Mouse (Mus musculus) gastrocnemius, postnatal 4 days (tissue): Measurements from ENCODE around the gene Rpusd3. TPM values are rescaled to one million over a fixed set of nuclear protein-coding genes. Genes with fewer than 3 reads are reported as not detected.

Source experiments
- DNase-seq, 2 experiments: peaks; one replicate each; pipeline ENCODE4 v3.0.0; 2021 to 2022; ENCODE audit warnings: low spot score in 2 of 2, mixed read lengths in 2 of 2
- microRNA-seq: library from miRNA; unstranded; fragments of <30 nt; microRNA quantifications from one replicate; pipeline ENCODE4 v1.2.0, GENCODE M21; 2021
- total RNA-seq, 2 experiments: library from RNA; stranded (reverse); gene quantifications; 2 replicates each; pipeline ENCODE4 v1.2.3; 2021

The Rpusd3 gene
- total RNA-seq, 2 experiments from 2014 or later, result 12.0 to 12.2 TPM

DNA sequence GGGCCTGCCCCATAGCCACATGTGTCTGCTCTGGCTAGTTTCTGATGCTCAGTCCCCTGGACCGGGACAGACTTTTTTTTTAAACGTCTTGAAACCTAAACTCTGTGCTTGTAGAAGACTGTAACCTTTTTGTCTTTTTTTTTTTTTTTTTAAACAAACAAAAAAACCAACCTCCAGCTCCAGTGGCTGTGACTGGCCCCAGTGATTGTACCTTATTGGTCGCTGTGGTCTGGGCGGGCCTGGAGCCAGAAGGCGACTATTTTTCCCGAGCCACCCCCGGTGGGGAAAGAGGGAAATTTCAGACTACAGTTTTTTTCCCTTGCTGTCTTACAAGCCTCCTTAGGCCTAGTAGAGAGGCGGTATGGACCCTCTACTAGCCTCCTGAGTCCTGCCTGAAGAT is 30.2 kb downstream of the Rpusd3 start, which contains the start of gene Ttll3:
TSS of gene Ttll3 (plus strand) at position 301 of the 400 bp plus-strand sequence.
- no peak for DNase-seq

DNA sequence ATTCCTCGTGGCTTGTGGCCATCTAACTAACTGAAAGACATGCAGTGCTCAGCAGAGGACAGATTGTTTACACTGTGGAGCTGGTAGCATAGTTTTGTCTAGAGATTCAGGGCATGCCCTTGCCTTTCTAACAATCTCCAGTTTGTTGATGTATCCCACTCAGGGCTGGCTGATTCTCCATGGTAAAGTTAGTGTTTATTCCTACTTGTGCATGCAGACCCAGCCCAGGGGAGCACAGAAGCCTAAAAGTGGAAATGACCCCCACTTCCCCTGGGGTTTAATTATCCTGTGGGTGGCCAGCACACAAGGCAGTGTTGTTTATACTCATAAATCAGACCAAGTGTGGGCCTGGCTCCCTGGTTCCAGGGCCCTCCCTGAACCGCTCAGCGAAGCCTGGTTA is 33.1 kb downstream of the Rpusd3 start:
- DNase-seq, result no peak

DNA sequence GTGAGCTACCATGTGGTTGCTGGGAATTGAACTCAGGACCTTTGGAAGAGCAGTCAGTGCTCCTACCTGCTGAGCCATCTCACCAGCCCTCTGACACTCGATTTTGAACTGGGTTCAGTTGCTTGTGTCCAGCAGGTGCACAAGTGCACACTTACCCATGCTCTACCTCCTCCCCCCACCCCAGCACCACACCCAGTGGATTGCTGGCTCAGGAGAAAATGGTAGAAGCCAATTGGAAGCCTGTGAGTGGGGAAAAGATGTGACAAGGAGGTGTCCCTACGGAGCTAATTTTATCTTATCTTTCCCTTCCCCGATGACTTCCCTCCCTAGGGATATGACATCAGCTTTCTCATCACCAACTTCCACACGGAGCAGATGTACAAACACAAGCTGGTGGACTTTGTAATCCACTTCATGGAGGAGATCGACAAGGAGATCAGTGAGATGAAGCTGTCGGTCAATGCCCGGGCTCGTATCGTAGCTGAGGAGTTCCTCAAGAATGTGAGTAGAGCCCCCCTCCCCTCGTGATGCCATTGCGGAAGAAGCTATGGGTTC is 33.9 kb downstream of the Rpusd3 start:
- no peak for DNase-seq

DNA sequence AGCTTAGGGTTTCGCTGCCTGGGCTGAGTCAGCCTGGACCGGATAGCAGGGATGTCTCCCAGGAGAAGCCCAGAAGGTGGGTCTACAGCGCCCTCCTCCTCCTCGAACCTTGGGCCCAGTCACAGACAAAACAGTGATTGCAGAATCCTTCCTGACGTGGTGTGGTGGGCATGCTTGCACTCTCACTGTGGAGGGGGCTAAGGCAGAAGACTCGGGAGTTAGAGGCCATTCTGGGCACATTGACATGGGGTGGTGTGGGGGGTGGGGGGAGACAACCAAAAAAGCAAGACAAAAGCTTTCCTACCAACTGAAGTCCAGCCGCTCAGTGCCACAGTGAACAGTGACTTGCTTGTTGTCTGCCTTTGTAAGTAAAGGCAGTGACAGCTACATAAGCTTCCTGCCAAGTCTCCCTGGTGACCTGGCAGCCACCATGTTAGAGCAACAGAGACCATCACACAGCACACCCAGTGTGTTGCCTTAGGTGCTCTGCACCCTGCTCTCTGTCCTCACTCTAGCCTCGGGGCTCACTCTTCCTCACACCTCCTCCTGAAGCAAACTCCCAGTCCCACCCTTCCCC is 34.7 kb downstream of the Rpusd3 start:
- DNase-seq, result no peak

DNA sequence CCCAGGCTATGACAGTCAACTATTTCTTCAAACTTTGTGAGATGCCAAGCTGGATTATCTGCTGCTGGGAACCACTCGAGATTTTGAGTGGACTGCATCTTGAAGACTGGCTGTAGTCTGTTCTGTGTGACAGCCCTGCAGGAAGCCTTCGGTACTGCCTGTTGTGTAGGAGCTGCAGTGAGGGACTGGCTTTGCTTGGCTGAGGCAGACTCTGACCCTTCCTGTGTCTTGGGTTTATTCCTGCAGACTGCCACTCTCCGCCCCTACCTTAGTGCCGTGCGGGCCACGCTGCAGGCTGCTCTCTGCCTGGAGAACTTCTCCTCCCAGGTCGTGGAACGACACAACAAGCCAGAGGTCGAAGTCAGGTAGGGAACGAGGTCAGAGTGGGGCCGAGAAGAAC is 38.7 kb downstream of the Rpusd3 start:
- no peak for DNase-seq

DNA sequence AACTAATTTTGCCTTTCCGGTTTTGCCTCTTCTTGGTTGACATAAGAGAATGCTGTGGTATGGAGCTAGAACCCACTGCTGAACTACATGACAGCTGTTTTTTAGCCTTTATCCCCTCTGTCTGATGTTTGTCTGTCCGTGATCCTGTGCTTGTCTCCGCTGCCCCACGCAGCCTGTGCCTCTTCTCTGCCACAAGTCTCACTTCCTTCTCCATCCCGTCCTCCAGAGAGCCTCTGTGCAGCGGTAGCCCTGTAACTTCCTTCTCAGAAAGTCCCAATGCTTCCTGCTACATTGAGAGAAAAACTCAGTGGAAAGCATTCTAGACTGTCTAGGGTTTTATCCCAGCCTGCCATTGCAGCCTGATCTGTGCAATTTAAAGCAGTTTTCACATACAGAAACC is 39.9 kb downstream of the Rpusd3 start:
- DNase-seq, result no peak

DNA sequence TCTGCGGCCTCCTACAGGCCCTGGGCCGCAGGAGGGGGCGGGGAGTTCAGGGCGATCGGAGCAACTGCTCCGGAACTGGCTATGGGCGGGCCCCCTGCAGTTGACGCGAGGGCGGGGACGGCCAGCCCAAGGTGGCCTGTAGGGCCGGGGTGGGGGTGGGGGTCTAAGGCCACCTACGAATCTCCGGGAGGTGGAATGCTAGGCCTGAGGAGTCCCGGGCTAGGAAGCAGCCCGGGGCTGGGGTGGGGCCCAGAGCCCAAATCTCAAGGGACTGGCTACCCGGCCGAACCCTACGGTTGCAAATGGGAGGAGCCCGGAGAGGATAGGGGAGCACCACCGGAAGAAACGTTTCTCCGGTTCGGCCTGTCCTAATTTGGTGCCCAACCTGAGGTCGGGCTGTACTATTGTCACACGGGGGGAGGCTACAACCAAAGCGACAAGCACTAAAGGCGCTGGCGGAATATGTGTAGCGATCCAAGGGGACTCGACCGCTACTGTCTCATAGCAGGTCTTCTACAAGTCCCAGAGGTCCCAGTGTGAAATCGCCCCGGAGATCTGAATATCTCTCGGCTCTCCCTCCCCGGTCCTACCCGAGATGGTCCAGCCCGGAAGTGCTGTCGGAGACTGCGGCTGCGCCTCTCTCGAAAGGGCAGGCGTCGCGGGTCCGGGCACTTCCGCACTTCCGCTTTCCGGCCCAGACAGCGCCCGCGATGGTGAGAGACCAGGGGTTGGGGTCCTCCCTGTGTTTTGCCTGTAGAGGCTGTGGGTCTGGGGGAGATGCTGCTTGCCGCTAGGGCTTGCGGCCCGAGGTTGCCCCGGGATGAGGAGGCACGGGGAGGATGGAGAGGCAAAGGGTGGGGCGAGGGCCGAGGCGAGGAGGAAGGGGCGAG is 41.4 kb downstream of the Rpusd3 start, which contains the start of the genes Tada3 and Arpc4:
TSS of gene Tada3 (minus strand) at position 388 of the 890 bp plus-strand sequence.
TSS of gene Arpc4 (plus strand) at position 620 of the 890 bp plus-strand sequence.
- peak; percentile 83 to 93 for DNase-seq

DNA sequence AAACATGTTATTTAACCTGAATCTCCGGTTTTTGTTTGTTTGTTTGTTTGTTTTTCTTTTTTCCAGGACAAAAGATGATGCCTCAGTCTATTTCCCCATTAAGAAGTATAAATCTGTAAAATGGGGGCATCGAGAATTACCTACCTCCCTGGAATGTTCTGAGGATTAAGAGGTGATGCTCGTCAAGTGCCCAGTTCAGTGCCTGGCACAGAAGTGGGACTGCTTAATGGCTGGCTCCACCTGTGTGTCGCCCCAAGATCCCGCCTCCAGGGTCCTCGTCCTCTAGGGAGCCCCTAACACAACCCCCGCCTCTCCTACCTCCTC is 42.0 kb downstream of the Rpusd3 start:
- no peak for DNase-seq

DNA sequence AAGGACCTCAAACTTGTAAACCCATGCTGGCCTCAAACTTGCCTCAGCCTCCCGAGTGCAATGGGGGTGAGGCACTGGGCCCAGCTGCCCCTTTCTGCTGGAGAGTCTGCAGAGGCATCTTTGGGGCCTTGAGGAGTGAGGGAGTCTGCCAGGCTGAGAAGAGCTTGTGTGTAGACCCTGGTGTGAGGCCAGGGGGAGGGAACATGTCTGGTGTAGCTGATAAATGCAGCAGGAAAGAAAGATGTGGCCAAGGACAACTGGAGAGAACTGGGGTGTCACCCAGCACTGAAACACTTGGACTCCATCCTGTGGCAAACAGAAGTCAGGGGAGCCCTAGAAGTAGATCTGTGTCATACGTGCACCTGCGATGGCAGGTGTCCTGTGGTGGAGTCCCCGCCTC is 45.6 kb downstream of the Rpusd3 start:
- no peak for DNase-seq

DNA sequence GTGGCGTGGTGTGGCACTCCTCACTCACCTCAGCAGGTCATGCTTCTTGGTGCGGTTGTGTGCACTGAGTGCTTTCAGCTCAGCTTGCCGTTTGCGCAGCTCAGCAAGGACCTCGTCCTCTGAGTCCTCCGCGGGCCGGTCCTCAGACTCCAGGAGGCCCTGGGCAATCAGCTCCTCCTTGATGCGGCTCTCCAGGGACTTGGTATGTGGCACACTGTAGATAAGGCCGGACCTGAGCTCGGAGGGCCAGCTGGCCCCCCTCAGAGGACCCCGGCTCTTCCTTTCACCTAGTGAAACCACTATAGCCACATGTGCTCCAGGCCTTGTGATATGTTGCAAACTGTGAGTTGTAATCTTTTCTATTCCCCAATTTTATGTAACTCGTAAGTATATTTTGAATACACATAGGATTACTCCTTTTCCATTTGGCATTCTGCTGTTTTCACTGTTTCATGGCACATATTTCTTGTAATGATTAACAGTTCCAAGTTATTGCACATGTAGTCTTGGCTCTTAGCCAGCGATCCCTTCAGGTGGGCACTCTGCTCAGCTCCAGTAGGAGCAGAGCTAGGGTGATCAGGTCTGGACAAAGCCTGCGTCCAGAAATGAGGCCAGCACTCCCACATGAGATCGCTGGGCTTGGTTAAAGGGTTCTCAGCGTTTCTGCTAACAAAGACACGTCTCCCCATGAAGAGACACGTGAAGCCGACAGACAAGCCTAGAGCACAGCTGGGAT is 48.8 kb downstream of the Rpusd3 start:
- no peak for DNase-seq

DNA sequence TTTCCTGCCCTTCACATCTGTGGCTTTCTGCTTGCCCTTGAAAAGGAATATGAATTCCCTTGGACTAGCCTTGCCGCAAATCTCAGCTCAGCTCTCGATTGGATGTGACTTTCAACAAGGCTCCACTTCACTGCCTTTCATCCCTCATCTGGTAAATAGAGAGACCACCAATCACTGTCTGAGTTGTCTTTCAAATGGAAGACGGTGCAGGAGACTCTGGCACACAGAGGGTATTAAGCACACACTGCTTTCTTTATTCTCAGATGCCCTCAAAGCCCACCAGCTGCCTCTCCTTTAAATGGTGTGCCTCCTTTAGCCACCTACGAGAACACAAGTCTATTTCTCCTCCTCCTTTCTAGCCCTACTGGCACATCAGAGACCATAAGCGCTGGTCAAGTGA is 50.6 kb downstream of the Rpusd3 start:
- DNase-seq, result no peak

DNA sequence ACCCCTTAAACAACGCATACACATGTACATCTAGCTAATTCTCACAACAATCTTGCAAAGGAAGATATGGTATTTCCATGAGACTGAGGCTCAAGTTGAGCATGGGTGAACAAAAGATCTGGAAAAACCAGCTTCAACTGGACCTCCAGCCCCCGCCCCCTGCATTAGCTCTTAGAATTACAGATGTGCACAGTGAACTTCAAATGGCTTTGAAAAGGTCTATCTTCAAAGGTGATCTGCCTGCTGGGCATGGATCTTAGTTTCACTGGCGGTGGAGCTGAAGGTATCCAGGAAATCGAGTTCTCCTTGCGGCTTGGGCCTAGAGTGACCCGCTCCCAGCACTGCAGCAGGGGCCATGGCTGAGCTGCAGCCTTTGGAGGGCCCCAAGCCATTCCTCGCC is 51.0 kb downstream of the Rpusd3 start:
- no peak for DNase-seq

DNA sequence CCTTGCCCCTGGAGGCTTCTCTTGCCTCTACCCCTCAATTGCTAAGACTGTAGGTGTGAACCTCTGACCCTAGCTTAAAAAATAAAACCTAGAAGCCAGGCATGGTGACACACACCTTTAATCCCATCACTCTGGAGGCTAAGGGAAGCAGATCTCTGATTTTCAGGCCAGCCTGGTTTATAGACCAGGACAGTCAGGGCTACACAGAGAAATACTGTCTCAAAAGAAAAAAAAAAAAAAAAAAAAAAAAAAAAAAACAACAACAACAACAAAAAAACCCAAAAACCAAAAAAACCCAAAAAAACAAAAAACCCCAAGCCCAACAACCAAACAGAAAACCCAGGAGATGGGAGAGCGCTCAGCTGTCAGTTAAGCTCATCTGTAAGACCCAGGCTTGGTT is 51.6 kb downstream of the Rpusd3 start:
- DNase-seq, result no peak

DNA sequence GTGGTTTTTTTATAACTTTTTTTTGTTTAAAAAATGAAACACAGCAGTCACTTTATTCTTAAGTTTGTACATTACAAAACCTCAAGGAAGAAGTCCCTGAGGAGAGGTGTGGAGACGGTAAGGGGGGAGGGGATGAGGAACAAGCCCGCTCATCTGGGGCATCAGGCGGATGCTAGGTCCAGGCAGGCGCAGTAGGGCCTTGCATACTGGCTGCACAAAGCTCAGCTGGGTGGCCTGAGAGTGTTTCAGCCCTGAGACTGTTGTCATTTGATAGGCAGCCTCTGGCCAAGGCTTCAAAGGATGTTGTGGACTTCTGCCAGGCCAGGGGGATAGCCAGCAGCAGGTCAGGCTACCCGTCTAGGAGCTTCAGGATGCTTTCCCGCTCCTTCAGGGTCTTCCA is 52.5 kb downstream of the Rpusd3 start:
- DNase-seq, result no peak

Small RNA genes within 50 kb of the gene (microRNA-seq; reads per million reads assigned to microRNA genes)
- gene Gm24387, result not detected

Other genes starting within 250 kb of the Rpusd3 start
- gene Lhfpl4, start 224.0 kb downstream of the Rpusd3 start, total RNA-seq, result 1 to 10 TPM in 1 of 2 experiments, under 1 TPM in 1; 0.91 to 1.0 TPM
- gene Mtmr14, start 181.5 kb downstream of the Rpusd3 start, total RNA-seq, result 10 to 100 TPM; 15.5 to 16.9 TPM
- under 1 TPM in 1 of 2 experiments, not detected in 1; 0.36 TPM for gene Cpne9, start 137.0 kb downstream of the Rpusd3 start, total RNA-seq
- gene Brpf1, start 112.2 kb downstream of the Rpusd3 start, total RNA-seq, result 10 to 100 TPM; 20.9 to 25.5 TPM
- gene Ogg1, start 92.4 kb downstream of the Rpusd3 start, total RNA-seq, result 10 to 100 TPM in 1 of 2 experiments, 1 to 10 TPM in 1; 7.8 to 10.1 TPM
- 10 to 100 TPM; 47.5 to 49.5 TPM for gene Camk1, start 75.4 kb downstream of the Rpusd3 start, total RNA-seq
- 10 to 100 TPM; 30.0 to 32.3 TPM for gene Tada3, start 41.5 kb downstream of the Rpusd3 start, total RNA-seq
- 100 to 1,000 TPM; 130 to 134 TPM for gene Arpc4, start 41.2 kb downstream of the Rpusd3 start, total RNA-seq
- 1 to 10 TPM; 3.4 to 4.6 TPM for gene Ttll3, start 30.1 kb downstream of the Rpusd3 start, total RNA-seq
- gene Cidec, start 16.4 kb upstream of the Rpusd3 start, total RNA-seq, result 10 to 100 TPM; 12.4 to 25.1 TPM
- gene Jagn1, start 23.2 kb upstream of the Rpusd3 start, total RNA-seq, result 10 to 100 TPM; 34.7 to 39.8 TPM
- gene Il17re, start 39.1 kb upstream of the Rpusd3 start, total RNA-seq, result under 1 TPM; 0.52 to 0.88 TPM
- 10 to 100 TPM in 1 of 2 experiments, 1 to 10 TPM in 1; 9.5 to 11.0 TPM for gene Il17rc, start 52.1 kb upstream of the Rpusd3 start, total RNA-seq
- gene Creld1, start 64.0 kb upstream of the Rpusd3 start, total RNA-seq, result 10 to 100 TPM; 38.7 to 45.2 TPM
- gene Prrt3, start 82.6 kb upstream of the Rpusd3 start, total RNA-seq, result under 1 TPM; 0.13 to 0.15 TPM
- gene Emc3, start 112.3 kb upstream of the Rpusd3 start, total RNA-seq, result 10 to 100 TPM; 50.9 to 54.5 TPM
- 1 to 10 TPM; 4.8 to 5.3 TPM for gene Fancd2, start 112.3 kb upstream of the Rpusd3 start, total RNA-seq
- not detected for gene Fancd2os, start 181.4 kb upstream of the Rpusd3 start, total RNA-seq
- 10 to 100 TPM; 96.6 to 98.6 TPM for gene Brk1, start 185.4 kb upstream of the Rpusd3 start, total RNA-seq
- 10 to 100 TPM; 16.1 to 20.1 TPM for gene Vhl, start 204.6 kb upstream of the Rpusd3 start, total RNA-seq
- gene Irak2, start 219.1 kb upstream of the Rpusd3 start, total RNA-seq, result 10 to 100 TPM in 1 of 2 experiments, 1 to 10 TPM in 1; 9.5 to 10.7 TPM